Mouse (Mus musculus) granulocyte monocyte progenitor cell, adult 5-6 weeks (primary cell): Measurements from ENCODE around the gene Gnai3. TPM values are rescaled to one million over a fixed set of nuclear protein-coding genes. Genes with fewer than 3 reads are reported as not detected.

Experiments
- ATAC-seq: replicated peaks from 2 replicates; pipeline ENCODE4 v1.8.0; 2016; ENCODE audit warnings: mild to moderate bottlenecking, moderate TSS enrichment, inconsistent platforms; ENCODE audit not compliant: poor library complexity, severe bottlenecking
- total RNA-seq, 2 experiments: library from RNA; stranded (forward) in 1 of 2; stranded (reverse) in 1 of 2; fragments of 200-712, 200-1000 nt in 1 of 2; fragments of >200 nt in 1 of 2; fragmentation: Nextera tagmentation in 1 of 2; gene quantifications; 2 replicates each; pipeline ENCODE4 v1.2.3; 2014 to 2017

Gene Gnai3
- total RNA-seq, 2 experiments from 2014 or later, result 82.3 to 139 TPM

GRCm38 (mm10) chr3:108117465-108117864, 28.5 kb downstream of the Gnai3 start:
- ATAC-seq, result no peak

GRCm38 (mm10) chr3:108113591-108114289, 32.2 kb downstream of the Gnai3 start:
- ATAC-seq, result peak; percentile 30; the same call in 1 of the 2 replicates

- no peak for ATAC-seq
Measured at GRCm38 (mm10) chr3:108112666-108113065, 33.3 kb downstream of the Gnai3 start.

GRCm38 (mm10) chr3:108112246-108112645, 33.7 kb downstream of the Gnai3 start:
- ATAC-seq, result no peak

- no peak for ATAC-seq
Measured at GRCm38 (mm10) chr3:108111320-108111719, 34.6 kb downstream of the Gnai3 start.

GRCm38 (mm10) chr3:108105281-108105680, 40.7 kb downstream of the Gnai3 start:
- no peak for ATAC-seq

- ATAC-seq, result no peak
Measured at GRCm38 (mm10) chr3:108102075-108102474, 43.9 kb downstream of the Gnai3 start.

- ATAC-seq, result no peak
Measured at GRCm38 (mm10) chr3:108101594-108101993, 44.4 kb downstream of the Gnai3 start.

GRCm38 (mm10) chr3:108098316-108098715, 47.6 kb downstream of the Gnai3 start:
- ATAC-seq, result no peak

- ATAC-seq, result no peak
Measured at GRCm38 (mm10) chr3:108097656-108098055, 48.3 kb downstream of the Gnai3 start.

- no peak for ATAC-seq
Measured at GRCm38 (mm10) chr3:108096726-108097125, 49.2 kb downstream of the Gnai3 start.

- peak; percentile 30; the same call in 1 of the 2 replicates for ATAC-seq
Measured at GRCm38 (mm10) chr3:108096226-108096625, 49.7 kb downstream of the Gnai3 start.

GRCm38 (mm10) chr3:108094976-108095760, 50.8 kb downstream of the Gnai3 start:
- no peak for ATAC-seq

GRCm38 (mm10) chr3:108094146-108094545, 51.8 kb downstream of the Gnai3 start:
- no peak for ATAC-seq

- ATAC-seq, result peak; percentile 74
Measured at GRCm38 (mm10) chr3:108093306-108093705, 52.6 kb downstream of the Gnai3 start.

- no peak for ATAC-seq
Measured at GRCm38 (mm10) chr3:108092536-108093115, 53.3 kb downstream of the Gnai3 start, which contains the start of gene Gnat2. Gene Gnat2 (plus strand): TSS chr3:108092789.

- ATAC-seq, result no peak
Measured at GRCm38 (mm10) chr3:108092030-108092429, 53.9 kb downstream of the Gnai3 start.

- ATAC-seq, result no peak
Measured at GRCm38 (mm10) chr3:108090561-108090960, 55.4 kb downstream of the Gnai3 start.

GRCm38 (mm10) chr3:108089916-108090315, 56.0 kb downstream of the Gnai3 start:
- ATAC-seq, result no peak

GRCm38 (mm10) chr3:108088842-108089380, 57.0 kb downstream of the Gnai3 start:
- no peak for ATAC-seq

- ATAC-seq, result no peak
Measured at GRCm38 (mm10) chr3:108087329-108087728, 58.6 kb downstream of the Gnai3 start.
